Mouse (Mus musculus): ENCODE results near the gene 1700012A03Rik. TPM values are rescaled to one million over a fixed set of nuclear protein-coding genes. Genes with fewer than 3 reads are reported as not detected.

The 1700012A03Rik gene
- total RNA-seq, 2 experiments from 2014 or later = not detected

- intact Hi-C loops (cut with DNase I) = no loop called here
These were observed 15.9 kb downstream of the 1700012A03Rik start for GRCm38 (mm10) chr6:32065789-32066510.

GRCm38 (mm10) chr6:32072161-32072560, 22.1 kb downstream of the 1700012A03Rik start:
- intact Hi-C loops (cut with DNase I) = no loop called here
- peak; percentile 9 for DNase-seq (ENCODE audit: low spot score)

More at GRCm38 (mm10) chr6:32065789-32066510, 15.9 kb downstream of the 1700012A03Rik start:
- DNase-seq (ENCODE audit: low spot score) = no peak

DNA sequence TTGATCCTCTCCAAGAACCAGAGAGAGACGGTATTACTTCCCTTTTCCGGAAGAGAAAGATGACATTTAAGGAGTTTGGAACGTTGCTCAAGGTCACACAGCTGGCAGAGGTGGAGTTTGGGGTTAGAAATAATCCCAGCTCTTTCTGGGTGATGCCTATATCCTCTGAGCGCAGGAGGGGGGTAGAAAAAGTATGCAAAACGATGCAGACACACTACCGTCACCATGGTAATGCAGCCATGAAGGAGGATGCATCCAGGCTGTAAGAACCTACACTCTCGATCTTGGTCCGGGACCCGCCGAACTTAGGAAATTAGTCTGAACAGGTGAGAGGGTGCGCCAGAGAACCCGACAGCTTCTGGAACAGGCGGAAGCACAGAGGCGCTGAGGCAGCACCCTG, 43.3 kb downstream of the 1700012A03Rik start:
- DNase-seq (ENCODE audit: low spot score) = no peak
- intact Hi-C loops (cut with DNase I) = no loop called here

DNA sequence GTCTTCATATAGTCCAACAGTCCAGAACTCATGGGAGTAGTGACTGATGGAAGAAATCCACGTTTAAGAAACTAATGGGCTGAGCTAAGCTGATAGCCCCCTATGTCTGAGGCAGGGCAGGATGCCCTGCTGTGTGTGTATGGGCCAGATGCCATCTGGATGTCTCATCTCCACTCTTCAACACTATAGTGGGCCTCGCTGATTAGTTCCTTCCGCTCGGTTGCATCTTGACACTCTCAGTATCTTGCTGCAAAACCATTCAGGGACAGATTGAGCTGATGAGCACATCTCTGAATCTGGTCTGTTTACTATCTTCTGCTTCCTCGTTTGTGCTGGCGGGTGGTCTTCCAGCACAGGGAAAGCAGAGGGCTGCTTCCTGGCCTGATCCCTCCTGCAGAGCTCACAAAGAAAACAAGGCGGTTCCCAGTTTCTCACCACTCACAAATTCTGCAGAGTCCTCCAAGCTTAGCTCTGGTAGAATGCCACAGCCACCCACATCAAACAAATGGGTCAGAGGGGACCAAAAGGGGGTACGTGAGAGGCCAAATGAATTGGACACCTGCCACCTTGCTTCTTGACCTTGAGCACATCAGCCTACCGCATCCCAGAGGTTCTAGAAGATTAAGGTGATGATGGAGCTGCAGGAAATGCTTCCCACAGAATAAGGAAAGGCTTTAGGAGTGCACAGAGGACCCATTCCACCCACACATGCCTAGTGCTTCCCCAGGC, 55.7 kb downstream of the 1700012A03Rik start:
- DNase-seq (ENCODE audit: low spot score) = no peak
- intact Hi-C loops (cut with DNase I) = no loop called here

All from heart, postnatal 25 days (tissue).